Mouse (Mus musculus) spleen, postnatal 36 days (tissue): ENCODE data around the gene Wdr92.
A peak's percentile ranks its signal among the peaks of the same experiment; 100 is the strongest.

ENCODE experiments used
- DNase-seq, 2 experiments: peaks; one replicate each; pipeline ENCODE4 v3.0.0; 2022; ENCODE audit warnings: low spot score in 2 of 2, mixed read lengths in 1 of 2

Gene Wdr92

DNA sequence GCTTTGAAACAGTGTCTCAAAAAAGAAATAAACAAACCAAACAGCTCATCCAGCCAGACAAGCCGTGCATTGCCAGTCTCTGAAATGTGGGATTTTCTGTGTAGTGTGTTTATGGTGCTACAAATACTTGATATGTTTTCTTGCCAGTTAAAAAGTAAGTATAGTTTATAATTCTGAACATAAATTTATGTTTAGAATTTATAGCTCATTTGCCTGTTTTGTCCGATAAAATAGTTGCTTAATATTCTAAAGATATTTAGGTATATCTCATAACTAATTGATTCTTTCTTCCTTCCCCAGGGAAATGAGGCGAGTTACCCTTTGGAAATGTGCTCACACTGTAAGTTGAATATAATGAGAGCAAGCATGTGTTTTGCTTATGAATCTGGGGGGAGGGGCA, at the start of gene Wdr92:
Gene Wdr92 (plus strand): TSS at position 301 of the 400 bp plus-strand sequence.
- DNase-seq = no peak

DNA sequence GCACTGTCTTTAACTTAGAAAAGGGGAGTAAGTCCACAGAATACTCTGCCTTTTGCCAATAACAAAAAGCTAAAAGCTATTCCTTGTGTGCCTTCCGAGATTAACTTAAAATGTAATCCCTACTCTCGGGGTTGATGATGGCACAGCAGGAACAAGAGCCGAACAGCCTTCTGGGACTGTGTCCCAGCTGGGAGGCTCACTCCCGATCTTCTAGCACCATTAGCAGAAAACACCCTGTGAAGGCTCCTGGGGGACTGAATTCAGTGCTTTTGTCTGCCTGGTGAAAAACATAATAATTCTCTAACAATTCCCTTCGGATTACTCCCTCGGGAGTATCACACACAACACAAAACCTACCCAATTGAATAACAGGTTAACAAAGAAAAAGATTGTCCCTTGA, 46.3 kb upstream of the Wdr92 start:
- no peak for DNase-seq

DNA sequence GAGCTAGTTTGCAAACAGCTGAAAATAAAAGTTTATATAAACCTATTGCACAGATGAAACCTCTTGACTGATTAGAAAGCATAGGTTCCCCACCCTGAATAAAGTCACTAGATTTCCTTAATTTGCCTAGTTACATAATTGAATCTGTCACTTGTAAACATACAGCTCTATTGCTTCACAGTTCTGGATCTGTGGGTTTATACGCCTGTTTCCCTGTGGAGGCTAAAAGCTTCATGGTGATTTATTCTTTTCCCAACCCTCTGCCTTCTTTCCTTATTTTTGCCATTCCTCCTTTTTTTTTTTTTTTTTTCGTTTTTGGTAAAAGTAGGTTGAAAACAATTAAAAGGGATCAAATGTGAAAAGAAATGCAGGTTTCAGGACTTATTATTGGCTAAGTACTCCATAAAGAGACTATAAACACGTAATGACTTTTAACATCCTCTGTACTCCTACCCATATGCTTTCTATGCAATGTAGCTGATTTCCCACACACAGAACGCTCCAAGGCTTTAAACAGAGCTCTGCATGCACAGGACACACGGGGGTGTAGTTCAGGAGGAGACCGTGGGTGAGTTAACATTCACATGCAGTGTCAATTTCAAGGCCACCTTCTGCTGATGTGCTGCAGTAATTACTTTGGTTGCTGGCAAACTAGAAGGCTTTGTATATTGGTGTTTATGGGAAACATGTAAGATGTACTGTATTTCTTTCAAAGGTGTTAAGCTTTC, 43.4 kb upstream of the Wdr92 start:
- DNase-seq = no peak

DNA sequence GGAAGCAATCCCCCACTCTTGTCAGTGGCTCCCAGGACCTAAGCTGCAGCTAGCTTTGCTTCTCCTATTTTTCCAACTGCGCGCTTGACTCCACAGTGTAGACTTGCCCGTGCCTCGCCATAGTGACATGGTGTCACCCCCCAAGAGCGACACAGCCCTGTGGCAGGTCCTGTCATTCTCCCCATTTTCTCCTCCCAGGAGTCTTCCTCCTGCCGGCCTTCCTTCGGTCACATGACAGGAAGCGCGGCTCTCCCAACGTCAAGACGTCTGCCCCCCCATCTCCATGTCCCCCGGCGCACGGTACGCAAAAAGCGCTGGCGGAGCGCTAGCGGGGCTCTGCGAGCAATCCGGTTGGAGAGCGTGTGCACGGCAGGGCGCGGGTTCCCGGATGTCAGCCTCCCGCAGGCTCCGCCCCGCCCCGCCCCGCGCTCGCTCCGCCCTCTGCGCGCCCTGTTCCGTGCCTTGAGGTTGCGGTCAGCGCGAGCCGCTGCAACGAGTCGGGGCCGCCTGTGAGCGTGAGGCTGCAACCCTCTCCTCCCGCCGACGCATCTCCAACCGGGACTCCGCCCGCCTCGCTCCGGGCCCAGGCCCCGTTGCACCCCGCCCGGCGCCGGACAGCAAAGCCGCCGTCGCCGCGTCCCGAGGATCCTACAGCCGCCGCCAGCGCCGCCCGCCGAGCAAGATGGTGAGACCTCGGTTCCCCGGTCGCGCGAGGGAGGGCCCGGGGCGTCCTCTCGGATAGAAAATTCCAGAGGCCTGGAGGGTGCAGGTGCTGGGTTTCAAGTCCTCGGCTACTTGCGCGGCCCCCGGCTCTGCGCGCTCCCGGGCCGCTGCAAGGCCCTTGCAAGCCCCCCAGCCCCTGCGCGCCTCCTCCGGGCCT, 22.8 kb upstream of the Wdr92 start, which contains the start of gene Ppp3r1:
Gene Ppp3r1 (plus strand): TSS at position 406 of the 880 bp plus-strand sequence.
- DNase-seq = peak; percentile 96

DNA sequence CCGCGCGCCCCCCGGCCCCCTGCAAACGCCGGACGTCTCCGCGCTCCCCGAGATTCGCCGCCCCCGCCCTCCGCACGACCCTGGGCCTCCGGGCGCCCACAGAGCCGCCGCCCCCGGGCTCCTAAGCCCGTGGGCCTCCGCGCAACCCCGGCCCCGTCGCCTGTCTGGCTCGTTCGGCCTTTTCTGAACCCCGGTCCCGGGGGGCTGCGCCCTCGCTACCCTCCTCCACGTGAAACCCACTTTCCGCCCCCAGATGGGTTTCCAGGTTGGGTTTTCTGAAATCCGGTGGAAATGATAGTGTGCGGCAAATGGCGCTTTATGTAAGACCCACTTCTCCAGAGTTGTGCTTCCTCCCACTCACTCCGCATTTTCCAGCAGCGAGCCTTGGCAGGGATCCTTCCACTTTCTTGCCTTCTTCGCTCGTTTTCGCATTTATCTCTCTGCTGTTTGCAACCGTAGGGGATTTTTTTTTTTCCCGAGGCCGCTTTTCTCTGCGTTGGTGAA, 22.1 kb upstream of the Wdr92 start:
- DNase-seq = peak; percentile 22 to 36

DNA sequence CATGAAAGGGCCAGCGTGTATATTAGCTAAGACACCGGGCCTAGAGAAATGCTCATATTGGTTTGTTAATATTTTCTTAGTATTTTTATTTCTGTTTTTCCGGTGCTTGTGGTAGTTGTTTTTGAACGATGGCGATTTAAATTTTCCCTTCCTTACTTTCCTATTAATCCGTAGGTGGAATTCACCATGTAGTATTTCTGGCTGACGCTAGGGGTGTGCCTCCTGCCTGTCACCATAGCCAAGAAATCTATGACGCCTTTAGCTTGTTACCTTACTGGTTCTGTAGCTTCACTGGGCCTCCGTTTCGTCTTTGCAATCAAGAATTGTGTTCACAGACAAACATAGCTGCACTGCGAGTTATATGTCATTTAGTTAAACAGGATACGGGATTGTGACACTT, 21.7 kb upstream of the Wdr92 start:
- peak; percentile 54 to 60 for DNase-seq

DNA sequence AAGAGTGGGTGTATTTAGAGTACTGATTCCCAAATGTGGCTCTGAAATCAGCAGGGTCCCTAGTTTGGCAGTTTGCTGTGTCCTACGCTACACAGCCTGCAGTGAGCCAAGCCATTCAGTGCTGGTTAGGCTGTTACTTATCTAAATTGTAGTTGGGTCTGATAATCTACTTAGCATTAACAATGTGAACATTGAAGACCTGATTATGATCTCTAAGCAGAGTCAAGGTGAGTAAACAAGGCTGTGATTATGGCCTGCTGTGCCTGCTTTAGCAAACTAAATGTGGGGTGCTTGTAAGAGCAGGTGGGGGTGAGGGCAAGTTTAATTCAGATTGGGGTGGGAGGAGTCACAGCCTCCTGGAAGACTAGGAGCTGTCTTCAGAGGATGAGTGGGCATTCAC, 18.0 kb upstream of the Wdr92 start:
- DNase-seq = no peak

DNA sequence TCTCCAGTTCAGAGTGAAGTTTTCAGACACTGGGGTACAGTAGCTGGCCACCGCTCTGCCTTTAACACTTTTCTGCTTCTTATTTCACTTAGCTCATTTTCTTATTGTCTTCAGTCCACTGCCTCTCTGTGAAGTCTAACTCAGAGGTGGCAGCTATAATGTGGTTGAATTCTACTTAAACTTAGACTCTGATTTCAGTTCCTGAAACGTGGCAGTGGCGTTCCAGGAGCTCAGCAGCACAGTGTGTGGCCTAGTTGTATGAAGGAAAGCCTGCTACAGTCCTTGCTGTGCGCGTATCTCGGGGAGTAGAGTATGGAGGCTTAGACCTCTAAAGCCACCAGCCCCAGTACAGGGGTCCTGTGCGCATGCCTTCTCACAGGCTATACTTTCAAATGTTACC, 15.3 kb upstream of the Wdr92 start:
- peak; percentile 64 to 71 for DNase-seq

DNA sequence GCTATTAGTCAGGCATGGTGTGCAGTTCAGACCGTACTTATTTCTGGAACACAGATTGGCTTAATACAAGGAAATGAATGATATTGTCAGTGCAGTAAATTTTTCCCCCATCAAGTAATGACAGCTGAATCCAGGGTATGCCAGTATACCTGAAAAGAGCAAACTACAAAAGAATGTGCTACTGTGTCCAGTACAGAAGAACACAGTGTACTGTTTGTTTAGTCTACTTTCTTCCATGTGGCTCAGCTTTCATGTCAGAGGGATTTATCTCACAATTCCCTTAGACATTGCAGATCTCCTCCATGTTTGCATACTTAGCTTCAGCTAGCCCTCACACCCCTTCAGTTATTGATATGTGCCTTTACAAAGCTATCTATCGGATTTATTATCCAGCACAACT, 12.6 kb upstream of the Wdr92 start:
- no peak for DNase-seq

DNA sequence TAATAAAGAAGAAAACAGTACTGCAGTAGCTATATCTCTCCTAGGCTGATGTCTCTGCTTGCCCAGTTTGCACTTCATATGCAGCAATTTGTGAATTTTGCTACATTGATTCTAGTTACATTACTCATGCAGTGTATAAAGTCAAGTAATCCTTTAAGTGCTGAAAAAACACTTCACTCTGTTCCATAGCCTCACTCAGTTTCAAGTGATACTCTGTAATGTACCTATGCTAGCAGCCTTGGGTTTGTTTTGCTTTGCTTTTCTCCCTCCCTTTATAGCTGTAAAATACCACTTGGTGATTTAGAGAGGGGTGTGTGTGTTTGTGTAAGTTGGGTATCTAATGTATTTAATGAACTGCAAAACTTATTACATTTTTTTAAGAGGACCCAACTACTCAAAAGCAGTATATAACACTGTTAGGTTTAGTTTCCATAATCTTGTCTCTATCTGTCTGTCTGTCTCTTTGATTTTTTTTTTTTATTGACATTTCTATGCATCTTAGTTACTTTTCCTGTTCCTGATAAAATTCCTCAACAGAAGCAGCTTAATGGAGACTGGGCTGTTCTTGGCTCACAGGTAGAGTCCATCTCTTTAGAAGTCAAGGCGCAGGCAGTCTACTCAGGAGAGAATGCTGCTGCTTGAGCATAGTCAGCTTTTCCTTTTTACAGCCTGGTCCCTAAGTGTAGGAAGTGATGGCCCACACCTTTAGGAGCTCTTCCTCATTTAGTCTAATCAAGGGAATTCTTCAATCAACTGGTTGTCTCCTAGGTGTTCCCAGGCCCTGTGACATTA, 10.8 kb upstream of the Wdr92 start:
- no peak for DNase-seq

DNA sequence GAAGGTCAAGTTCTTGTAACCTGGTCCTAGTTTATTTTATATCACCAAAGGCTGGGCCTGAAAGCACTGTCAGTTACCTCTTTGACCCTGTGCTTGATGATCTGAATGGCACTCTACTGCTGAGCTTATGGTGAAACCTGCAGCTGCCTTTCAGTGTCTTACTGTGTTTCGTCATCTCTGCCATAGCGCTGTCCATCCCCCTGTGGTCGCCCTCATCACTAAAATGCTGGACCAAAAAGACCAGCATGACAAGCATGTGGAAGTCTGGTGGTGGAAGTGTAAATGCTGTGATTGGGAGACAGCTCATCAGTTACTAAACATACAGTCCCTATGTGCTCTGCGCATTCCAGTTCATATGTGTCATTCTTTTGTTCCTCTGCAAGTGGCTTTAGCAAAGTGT, 9.6 kb upstream of the Wdr92 start:
- DNase-seq = no peak

DNA sequence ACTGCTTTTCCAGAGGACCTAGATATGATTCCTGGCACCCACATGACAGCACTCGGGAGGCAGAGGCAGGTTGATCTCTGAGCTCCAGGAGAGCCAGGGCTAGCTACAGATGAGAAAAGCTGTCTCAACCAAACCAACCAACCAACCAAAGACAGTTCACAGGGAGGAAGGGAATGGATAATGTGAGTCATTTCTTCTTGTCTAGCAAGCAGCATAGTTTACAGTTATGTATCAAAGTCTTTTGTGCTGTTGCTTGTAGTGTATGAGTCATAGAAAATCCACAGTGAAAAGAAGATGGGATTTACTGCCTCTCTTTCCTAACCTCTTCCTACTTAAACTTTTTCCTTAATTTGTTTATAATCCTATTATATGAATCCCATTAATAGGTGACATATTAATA, 5.3 kb upstream of the Wdr92 start:
- no peak for DNase-seq

DNA sequence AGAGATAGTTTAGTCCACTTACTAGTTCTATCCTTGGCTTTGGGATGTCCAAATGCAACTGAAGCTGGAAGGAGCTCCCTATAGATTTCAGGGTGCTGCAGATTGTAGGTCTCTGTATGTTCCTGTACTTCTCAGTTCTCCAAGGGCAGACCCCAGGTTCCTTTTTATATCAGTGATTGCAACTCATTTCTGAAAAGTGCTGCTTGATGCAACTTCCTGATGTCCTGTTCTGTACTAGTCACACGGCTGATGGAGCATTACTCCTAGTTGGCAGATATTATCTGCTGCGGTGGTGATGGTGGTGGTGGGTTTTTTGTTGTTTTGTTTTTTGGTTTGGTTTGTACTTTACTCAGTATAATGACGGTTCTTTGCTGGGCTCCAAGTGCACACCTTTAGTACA, 1.2 kb upstream of the Wdr92 start:
- DNase-seq = no peak

DNA sequence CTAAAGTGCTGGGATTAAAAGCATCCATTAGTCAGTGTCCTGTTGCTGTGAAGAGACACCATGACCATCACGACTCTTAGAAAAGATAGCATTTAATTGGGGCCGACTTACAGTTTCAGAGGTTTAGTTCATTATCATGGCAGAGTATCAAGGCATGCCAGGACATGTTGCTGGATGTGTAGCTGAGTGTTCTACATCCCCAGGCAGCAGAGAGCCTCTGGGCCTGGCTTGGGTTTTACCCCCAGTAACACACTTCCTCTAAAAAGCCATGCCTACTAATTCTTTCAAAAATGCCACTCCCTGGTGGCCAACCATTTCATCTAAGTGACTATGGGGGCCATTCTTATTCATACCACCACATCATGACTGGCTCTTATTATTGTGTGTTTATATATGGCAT, 1.3 kb downstream of the Wdr92 start:
- no peak for DNase-seq

DNA sequence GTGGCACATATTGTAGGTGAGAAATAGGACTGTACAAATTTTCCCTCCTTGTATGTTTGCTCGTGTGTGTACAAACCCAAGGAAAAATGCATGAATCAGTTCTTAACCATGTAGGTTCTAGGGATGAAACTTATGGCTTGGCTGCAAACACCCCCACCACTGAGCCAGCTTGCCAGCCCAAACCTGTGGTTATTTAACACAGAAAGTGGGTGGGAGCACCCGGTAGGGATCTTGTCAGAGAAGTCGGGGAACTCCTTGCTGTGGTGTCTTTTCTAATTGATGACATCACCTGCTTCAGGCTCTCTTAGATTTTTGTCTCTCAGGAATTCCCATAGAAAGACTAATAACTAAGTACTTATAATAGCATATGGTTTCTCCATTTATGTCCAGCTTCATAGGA, 5.7 kb downstream of the Wdr92 start:
- no peak for DNase-seq

DNA sequence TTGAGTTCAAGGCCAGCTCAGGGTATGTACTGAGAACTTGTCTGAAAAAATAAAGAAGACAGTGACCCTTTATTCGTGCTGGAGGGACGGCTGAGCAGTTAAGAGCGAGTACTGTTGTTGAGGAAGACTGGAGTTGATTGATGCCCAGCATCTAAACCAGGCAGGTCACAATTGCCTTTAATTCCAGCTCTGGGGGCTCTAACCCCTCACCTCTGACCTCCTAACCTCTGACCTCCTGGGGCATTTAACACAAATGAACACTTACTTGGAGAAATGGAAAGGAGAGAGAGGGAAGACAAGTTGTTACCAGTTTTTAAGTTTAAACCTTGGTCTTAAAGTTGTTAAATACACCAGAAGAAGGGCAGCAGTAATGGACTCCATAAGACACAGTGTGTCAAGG, 6.9 kb downstream of the Wdr92 start:
- DNase-seq = no peak

DNA sequence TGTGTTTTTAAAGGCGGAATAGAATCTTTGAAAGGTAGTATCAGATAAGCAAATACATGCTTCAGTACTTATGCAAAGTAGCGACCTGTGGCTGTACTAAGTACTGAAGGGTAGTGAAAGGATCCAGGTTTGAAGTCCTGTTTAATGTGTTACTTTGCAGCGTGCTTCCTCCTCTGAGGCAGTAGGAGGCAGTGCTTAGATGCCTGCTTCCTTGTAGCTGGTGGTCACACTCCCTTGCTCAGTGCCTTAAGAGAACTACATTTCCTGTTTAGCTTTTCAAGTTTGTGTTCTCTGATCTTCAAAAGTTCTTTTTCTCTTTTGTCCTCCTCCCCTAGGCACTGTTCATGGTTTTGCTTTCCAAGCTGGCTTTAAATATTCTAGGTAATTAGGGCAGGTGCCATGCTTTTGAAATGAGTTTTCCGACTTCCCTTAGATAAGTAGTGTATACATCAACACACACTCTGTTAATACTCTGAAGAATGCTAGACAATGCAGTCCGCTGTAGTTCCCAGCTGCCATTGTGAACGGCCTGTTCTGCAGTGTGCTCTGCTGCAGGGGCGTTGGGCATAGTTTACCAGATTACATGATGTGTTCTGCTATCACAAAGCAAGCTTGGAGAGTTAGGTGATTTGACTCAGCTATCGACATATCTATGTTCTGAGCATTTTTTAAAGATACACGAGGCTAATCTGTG, 10.4 kb downstream of the Wdr92 start:
- peak; percentile 37 to 42 for DNase-seq

DNA sequence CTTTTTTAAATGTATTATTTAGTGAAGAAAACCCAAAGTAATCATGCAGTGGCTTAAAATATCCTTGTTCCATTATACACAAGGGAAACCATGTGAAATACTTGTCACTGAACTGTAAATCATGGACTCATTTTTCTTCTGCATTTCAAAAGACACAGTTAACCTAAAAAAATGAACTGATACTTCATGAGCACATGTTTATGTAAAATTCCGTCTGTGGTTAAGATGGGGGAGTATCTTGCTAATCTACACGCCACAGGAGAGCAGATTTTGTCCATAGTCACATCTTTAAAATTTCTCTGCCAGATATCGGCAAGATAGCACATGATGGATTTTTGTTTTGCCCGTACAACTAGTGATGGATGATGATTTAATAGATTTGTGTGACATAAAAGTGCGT, 17.3 kb downstream of the Wdr92 start:
- no peak for DNase-seq

DNA sequence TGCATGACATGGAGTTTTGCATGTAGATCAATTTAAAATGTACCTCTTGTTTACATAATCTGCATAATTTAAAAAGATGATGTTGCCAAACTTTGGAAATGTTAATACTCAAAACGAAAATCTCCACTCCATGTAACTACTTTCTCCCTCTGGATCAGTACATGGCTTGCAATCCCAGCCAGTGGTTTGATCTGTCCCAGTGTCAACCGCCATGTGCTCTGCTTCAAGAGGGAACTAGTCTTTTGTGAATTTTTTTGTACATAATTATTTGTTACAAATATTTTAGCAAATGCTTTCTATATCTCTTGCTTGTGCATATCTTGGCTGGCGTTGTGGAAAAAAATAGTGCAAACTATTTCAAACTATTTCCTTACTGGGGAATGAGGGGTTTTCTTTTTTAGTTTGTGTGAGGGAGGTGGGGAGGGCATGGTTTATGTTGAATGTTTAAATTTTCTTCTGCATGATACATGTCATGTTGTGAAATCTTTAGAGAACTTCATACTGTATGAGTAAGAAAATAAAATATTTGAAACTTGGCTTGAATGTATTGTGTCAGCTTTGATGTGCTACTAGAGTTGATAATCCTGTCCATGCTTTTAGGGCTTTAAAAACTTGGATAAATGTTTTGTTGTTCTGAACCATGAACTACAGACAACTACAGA, 18.1 kb downstream of the Wdr92 start:
- no peak for DNase-seq

DNA sequence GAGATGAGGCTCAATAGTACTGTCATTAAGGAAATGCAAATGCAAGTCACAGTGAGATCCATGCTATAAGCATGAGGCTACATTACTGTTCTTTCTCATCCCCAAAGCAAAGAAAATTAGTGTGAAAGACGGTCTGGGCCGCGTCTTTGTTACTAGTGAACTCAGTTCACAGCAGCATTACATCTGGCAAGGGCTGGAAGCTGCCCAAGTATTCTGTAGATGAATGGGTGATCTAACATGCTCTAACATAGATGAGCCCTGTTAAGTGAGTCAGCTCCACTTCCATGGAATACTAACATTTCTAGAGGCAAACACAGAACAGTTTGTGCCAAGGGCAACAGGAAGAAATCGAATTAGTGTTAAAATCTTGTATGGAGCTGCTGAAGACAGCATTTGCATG, 19.0 kb downstream of the Wdr92 start:
- DNase-seq = no peak

DNA sequence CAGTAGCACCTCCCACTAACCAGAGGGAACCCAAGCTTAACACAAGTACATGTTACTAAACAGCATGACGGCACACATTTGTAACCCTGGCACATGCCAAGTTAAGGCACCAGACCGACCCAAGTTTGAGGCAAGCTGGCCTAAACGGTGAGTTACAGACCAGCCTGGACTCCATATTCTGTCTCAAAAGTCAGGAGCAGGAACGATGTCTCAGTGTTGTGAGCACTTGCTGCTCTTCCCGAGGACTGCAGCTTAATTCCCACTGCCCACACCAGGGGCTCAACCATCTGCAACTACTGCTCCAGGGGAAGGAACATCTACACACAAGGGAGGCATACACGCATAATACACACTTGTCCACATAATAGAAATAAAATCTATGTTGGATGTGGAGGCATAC, 20.6 kb downstream of the Wdr92 start:
- no peak for DNase-seq
